Mouse (Mus musculus): Measurements from ENCODE around the gene Ncoa3.
A peak's percentile ranks its signal among the peaks of the same experiment; 100 is the strongest.

Ncoa3 gene

DNA sequence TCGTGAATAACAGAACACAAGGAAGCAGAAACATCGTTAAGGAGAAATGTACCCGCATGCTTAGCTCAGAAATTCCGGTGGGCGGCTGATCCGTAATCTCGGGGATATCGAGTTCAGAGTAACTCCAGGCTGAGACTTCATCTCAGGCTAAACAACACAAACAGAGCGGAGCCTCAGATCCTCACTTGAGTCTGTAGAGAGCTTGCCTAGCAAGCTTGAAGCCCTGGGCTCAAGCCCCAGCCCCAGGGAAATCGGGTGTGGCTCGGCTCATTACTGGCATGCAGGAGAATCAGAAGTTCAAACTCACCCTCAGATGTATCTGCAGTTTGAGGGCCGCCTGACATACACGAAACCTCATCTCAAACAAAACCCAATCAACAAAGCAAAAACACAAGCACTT lies 22.5 kb upstream of the Ncoa3 start:
- DNase-seq (ENCODE audit: extremely low read depth, low read depth): no peak

DNA sequence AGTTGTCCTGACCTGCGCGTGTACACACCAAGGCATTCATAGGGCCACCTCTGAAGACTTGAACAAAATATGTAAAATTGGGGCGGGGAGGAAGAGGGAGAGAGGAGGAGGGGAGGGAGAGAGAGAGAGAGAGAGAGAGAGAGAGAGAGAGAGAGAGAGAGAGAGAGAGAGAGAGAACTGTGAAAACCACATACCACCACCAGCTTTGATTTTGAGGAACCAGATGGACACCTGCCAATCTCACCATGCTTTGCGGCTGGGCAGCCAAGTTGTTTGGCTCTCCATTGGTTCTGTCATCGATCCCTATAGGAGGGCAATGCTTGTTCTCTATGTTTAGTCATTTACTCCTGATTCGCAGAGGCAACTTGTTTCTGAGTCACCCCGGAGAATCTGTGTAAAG lies 21.7 kb upstream of the Ncoa3 start:
- no peak for DNase-seq (ENCODE audit: extremely low read depth, low read depth)

DNA sequence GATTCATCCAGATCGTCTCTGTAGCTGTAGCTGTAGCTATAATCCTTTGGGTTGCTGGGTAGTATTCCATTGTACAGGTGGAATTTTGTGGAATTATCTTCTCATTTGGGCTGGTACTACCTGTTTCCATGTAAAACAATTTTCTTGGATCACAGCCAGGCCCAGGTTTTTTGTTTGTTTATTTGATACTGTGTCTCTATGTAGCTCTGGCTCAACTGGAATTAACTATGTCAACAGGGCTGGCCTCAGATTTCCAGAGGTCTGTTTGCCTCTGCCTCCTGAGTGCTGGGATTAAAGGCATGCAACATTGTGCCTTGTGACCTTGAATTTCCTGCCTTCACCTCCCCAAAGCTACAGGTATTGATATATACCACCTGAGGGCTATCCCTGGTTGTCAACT lies 18.1 kb upstream of the Ncoa3 start:
- no peak for DNase-seq (ENCODE audit: extremely low read depth, low read depth)

DNA sequence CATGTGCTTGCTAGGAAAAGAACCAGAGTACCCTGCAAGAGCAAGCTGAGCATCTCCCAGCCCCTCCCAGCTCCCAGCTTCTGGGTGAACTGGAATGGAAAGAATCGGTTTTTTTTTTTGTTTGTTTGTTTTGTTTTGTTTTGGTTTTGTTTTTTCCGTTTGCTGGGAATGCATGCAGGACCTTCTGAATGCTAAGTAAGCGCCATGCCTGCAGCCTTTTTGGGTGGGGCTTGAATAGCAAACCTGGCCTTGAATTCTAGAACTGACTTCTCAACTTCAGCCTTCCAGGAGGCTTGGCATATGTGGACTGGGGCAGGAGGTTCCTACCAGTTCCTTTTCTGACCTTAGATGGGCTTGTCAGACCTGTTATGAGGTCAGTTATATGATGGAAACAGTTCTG lies 16.2 kb upstream of the Ncoa3 start:
- no peak for DNase-seq (ENCODE audit: extremely low read depth, low read depth)

DNA sequence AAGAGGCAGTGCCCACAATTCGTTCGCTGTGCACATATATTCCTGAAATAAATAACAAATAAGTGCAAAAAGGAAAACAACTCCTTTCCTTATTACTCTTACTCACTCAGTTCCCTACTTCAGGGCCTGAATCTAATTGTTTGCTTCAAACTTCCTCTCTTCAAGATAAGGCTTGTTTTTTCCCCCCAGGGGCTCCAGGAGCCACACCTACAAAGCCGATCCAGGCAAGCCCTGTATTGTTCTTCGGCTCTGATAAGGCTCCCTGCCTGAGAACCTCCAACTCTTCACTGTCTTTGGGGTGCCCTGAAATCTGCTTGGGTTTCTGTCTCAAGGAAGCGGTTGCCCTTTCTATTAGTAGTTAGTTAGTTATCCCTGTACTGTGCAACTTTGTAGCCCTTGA lies 15.6 kb upstream of the Ncoa3 start:
- DNase-seq (ENCODE audit: extremely low read depth, low read depth): peak; percentile 73

DNA sequence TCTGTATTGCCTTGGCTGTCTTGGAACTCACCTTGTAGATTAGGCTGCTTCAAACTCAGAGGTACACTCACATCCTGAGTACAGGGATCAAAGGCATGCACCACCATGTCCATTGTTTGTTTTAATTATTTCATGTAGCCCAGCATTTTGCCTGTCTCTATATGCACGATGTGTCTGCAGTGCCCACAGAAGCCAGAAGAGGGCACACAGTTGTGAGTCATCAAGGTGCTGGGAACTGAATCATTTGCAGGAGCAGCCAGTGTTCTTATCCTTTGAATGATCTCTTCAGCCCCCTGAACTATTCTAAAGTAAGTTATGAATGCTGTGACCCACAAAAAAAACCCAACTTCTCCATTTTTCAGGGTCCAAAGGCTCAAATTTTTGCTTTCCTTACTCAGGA lies 14.3 kb upstream of the Ncoa3 start:
- no peak for DNase-seq (ENCODE audit: extremely low read depth, low read depth)

DNA sequence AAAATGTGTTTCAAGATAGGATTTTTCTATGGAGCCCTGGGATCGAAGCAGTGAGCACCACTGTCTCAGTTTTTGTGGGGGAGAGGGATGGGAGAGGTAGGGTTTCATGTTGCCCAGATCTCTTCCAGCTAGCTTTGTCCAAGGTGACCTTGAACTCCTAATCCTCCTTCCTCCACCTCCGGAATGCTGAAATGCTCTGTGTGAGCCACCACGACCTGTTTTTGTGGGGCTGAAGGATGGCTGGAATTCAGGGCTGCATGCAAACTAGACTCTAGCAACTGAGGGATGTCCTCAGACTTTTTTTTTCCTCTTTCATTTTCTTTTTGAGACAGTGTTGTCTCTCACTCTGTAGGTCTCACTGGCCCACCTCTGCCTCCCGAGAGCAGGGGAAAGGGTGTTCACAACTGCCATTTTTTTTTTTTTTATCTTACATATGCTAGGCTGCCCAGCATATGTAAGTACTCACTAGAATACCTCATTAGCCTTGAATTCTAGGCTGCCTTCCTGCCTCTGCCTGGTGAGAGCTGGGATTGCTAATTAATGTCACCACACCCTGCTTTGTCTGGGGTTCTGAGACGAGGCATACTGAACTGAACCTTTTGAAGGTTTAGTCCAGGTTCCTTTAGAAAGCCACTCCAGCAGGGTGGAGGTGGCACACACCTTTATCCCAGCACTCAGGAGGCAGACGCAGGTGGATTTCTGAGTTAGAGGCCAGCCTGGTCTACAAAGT lies 11.0 kb upstream of the Ncoa3 start:
- DNase-seq (ENCODE audit: extremely low read depth, low read depth): no peak

DNA sequence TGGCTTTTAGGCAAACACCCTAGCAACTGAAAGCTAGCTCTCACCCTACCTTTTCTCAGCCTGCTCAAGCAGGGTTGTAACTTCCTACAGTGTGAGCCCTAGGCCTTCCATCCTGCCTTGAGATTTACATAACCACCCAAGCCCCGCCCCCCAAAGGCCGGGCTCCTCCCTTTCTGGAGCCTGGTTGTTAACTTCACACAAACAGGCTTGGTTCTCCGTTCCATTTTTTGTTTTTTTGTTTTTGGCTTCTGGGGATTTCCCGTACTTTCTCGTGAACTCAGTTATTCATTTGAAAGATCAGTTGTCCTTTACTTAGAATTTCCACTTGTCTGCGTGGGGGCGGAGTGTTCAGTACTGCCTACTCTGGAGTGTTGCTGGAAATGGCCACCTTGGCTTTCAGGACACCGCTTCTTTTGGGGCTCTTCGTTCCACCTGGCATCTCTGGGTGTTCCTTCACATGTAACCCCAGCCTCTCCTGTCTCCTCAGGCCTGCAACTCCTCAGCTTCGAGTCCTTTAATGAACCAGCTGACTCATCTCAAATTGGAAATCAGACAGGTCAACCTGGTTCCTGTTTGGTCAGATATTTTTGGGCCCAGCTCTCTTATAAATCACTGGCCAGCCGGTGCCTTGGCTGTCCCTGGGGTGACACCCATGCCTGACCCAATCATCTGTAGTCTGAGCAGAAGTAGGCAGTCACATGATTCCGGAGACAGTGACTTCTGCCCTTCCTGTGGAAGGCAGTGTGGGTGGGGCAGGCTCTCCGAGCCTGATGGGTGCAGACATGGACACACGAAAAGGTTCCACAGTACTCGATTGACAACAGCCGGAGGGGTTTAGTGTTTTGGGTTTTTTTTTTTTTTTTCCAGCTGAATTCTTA lies 9.7 kb upstream of the Ncoa3 start:
- peak; percentile 75 for DNase-seq (ENCODE audit: extremely low read depth, low read depth)

DNA sequence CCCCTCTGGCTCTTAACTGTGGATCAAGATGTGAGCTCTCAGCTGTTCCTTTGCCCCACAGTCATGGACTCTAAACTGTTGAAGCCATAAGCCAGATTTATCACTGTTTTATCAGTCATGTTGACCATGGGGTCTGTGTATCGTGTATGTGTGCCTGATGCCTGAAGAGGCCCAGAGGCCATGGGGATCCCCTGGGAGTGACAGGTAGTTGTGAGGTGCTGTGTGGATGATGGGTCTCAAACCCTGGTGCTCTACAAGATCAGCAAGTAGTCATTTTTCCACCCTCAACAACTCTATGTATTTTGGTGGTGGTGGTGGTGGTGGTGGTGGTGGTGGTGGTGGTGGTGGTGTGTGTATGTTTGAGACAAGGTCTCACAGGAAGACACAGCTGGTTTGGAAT lies 8.1 kb upstream of the Ncoa3 start:
- no peak for DNase-seq (ENCODE audit: extremely low read depth, low read depth)

DNA sequence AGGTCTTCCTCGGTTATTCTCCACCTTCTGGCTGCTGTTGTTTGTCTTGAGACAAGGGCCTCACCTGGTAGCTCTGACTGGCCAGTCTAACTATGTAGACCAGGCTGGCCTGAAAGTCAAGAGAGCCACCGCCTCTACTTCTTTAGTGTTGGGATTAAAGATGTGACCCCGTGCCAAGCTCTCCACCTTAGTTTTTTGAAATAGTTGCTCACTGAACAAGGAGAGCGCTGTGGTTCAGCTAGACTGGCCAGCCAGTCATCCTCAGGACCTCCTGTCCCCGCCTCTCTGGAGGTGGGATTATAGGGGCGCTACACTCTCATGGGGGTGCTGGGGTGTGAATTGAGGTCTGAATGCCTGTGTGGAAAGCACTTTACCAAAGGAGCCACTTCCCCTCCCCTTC lies 7.5 kb upstream of the Ncoa3 start:
- DNase-seq (ENCODE audit: extremely low read depth, low read depth): no peak

DNA sequence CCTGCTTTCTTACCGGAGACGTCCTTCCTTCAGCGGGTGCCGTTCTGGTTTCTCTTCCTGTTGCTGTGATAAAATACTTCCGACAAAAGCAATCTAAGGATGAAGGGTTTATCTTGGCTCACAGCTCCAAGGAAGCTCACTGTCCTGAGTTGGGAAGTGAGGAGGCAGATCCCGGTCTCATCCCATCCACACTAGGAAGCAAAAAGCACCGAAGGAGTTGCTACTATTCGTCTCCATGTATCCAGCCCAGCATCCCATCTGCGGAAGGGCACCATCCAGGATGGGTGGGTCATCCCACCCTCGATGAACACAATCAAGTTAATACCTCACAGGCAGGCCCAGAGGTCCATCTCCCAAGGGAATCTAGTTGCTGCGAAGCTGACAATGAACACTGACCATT lies 6.9 kb upstream of the Ncoa3 start:
- no peak for DNase-seq (ENCODE audit: extremely low read depth, low read depth)

DNA sequence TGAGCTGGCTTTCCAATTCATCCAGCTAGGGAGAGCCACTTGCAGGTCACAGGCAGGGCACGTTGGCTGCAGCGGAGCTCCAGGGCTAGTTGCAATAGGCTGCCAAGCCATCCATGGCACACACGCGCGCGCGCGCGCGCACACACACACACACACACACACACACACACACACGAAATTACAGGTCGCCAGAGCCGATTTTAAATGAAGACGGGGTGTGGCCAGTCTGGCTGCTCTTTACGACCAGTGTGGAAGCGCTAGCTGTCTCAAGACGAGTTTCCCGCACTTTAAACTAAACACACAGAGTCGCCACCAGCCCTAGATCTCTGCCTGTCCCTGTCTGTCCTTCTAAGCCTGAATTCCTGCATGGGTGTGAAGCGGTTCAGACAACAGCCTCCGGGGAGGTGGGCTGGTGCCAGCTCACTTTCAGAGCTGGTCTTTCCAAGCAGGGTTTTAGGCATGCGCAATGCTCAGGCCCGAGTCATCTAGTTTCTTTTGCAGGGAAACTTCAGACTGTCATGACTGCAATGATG lies 5.4 kb upstream of the Ncoa3 start:
- no peak for DNase-seq (ENCODE audit: extremely low read depth, low read depth)

DNA sequence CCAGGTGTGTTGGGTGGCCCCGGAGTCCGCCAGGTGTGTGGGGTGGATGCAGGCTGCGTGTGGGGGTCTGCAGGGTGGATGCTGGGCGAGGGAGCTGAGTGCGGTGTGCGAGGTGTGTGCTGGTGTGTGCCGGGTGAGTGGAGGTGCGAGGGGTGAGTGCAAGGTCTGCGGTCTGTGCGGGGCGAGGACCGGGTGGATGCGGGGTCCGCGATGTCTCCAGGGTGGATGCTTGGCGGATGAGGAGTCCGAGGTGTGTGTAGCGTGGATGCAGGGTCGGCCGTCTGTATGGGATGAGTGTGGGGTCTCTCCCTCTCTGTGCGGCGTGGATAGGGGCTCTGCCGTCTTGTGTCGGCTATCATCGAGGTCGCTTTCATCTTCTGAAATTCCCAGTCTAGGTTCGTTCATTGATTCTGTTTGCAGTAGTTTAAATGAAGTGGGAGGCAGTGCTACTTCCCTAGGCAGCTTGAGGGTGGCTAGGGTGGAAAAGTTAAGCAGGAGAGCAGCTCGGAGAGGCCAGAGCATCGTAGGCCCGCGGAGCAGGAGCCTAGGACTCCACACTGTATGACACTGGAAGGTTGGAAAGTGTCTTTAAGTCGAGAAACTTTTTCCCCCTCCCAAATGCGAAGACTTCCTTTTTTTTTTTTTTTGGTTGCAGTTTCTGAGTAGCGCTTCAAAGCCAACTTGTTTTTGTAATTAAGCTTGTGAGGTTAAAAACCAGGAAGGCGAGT lies 901 bp downstream of the Ncoa3 start:
- peak; percentile 53 for DNase-seq (ENCODE audit: extremely low read depth, low read depth)

DNA sequence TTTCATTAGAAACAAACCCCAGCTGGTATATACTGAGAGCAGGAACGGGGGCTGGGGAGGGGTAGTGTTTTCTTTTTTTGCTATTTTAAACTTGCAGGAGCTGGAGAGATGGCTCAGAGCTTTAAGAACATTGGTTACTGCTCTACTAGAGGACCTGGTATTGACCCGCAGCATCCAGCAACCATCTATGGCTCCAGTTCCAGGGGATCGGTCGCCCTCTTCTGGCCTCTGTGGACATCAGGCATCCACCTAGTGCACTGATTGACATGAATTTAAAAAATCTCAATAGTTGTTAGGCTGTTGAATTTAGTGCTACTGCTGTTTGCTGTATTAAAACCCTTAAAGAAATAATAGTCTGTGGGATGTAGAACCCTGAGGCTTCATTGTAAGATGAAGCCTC lies 1.9 kb downstream of the Ncoa3 start:
- DNase-seq (ENCODE audit: extremely low read depth, low read depth): no peak

DNA sequence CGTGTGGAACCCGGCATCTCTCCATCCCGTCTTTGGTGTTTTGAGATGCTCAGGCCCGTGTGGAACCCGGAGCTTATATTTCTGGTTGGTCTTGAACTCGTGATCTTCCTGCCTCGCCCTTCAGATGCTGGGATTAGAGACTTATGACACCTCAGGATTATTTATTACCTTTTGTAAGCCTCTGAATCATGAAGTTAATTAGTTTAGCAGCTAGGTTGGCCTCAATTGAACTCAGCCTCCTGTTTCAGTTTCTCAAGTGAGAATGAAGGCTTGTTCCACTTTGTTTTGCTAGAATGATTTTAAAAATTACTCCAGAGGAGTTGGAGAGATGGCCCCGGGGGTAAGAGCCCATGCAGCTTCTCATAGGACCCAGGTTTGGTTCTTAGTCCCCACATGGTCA lies 3.3 kb downstream of the Ncoa3 start:
- DNase-seq (ENCODE audit: extremely low read depth, low read depth): no peak

DNA sequence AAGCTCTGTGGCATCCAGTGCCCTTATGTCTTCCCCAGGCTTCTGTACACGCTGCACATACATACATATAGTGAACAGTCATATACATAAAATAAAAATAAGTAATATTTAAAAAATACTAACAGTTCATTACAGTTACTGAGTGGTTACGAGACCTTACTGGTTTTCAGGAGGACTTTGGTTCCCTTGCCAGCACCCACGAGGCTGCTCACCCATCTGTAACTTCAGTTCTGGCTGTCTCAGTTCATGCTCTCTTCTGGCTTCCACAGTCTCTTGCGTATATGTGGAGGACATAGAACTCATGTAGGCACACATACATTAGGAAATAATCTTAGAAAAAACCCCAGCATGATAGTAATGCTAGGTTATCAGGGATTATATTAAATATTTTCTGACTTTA lies 3.7 kb downstream of the Ncoa3 start:
- no peak for DNase-seq (ENCODE audit: extremely low read depth, low read depth)

DNA sequence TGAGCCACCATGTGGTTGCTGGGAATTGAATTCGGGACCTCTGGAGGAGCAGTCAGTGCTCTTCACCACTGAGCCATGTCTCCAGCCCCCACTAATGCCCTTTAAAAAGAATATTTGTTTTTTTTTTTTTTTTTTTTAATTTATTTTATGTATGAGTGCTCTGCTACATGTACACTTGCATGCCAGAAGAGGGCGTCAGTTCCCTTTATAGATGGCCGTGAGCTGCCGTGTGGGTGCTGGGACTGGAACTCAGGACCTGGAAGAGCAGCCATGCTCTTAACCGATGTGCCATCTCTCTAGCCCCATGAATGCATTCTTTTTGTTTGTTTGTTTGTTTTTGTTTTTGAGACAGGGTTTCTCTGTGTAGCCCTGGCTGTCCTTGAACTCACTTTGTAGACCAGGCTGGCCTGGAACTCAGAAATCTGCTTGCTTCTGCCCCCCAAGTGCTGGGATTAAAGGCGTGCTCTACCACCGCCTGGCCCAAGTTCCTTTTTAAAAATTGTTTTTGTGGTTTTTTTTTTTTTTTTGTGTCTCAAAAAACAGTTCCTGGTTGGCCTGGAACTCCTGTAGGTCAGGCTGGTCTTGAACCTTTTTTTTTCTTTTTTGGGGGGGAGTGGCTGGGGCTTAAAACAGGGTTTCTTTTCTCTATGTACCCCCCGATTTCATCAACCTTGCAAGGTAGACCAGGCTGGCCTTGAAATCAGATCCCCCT lies 5.0 kb downstream of the Ncoa3 start:
- DNase-seq (ENCODE audit: extremely low read depth, low read depth): no peak

DNA sequence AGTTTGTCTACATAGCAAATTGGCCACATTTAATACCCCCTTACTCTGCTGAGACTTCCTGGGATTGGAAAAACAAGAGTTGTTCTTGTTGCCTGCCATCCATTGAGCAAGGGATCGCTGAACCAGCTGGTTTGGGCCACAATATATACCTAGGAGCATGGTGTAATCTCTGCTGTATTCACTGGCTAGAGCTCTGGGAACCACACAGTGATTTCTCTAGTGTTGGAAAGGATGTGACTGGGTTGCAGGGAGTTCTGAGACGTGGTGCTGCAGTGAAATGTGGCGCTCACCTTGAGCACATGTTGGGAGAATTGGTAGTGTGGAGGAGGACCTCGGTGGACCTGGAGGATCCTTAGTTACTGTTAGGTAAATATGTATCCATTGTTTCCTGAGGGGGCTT lies 6.5 kb downstream of the Ncoa3 start:
- DNase-seq (ENCODE audit: extremely low read depth, low read depth): no peak

DNA sequence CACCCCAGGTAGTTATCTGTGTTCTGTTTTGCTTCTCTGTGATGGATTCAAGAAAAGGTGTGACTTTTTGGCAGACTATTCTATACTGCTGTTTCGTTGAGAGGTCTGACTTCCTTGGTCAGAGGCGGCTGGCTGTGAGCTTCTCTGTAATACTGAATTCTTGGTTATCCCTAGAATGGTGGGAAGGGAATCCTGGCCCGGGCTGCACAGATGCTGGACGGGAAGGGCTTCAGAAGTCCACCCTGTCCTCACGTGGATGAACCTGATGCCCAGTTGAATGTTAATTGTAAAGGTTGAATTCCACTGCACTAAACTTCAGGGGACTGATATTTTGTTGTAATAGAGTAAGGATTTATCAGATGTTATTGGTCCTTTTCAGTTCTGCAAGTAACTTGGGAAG lies 7.4 kb downstream of the Ncoa3 start:
- DNase-seq (ENCODE audit: extremely low read depth, low read depth): no peak

DNA sequence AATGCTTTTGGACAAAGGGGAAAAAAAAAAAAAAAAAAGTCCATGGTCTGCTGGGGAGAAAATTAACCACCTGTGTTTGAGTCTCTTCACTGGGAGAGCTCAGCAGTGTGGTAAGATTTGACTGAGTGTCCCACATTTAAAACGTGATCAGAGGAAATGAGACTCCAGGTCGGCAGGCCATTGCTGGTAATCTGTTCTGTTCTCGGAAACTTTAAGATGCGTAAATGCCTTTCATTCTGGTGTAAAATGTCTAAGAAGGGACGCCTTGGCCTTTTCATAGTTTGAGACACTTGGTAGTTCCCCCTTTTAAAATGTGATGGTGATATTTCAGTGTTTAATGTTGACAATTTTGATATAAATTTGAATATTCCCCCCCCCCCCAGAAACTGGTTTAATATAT lies 7.8 kb downstream of the Ncoa3 start:
- no peak for DNase-seq (ENCODE audit: extremely low read depth, low read depth)

DNA sequence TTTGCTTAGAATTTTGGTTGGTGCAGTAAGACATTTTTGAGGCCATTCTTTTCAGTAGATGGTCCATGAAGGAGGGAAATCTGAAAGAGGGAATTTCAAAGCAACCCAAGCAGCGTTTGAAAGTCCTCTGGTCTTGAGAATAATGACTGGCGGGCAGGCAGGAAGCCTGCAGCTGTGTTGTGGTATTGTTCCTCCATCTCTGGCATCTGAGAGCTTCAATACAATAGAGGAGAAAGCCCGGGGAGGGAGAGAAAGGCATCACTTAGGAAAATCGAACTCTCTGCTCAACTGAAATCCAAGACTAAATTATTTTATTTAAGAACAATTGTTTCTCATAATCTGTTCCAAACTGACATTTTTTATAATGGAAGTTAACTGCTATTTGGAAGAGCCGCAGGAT lies 8.3 kb downstream of the Ncoa3 start:
- DNase-seq (ENCODE audit: extremely low read depth, low read depth): no peak

All from MEL-GATA-1-ER (cell line).